Mouse (Mus musculus) spleen, embryonic (tissue): Measurements from ENCODE around the gene Figla.
"Not testable (repeated sequence)": the region's sequence is repeated elsewhere in the genome, so short reads cannot be mapped to it uniquely, and the experiment has no call there.

Source experiments
- CTCF ChIA-PET: fragments of 350-600 bp; sonication (Branson Sonifier 250); formaldehyde crosslinking; loops from one replicate; lab custom pipeline; 2022; lab: Charles Lee

The Figla gene

DNA sequence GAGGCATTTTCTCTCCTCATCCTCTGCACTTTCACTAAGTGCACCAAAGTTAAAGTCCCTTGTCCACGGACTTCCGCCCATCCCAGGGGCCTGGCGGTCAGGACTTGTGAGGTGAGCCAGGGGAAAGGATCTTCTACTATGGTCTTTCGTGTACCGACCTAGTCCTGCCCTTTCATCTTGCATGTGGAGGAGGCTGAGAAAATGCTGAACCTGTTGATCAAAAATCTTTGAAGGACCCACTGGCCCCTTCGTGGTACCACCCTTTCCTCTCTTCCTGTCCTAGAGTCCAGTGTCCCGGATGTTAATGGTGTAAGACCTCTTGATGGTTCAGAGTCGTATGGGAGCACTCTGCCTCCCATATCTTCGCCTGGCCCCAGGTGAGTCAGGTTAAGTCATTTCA lies at the start of gene Figla:
Gene Figla (plus strand): TSS at position 301 of the 400 bp plus-strand sequence.
- CTCF ChIA-PET, result no interaction called here

- CTCF ChIA-PET, result interaction anchor here (0.6 to 1.0 kb wide), 2 partner anchors 38 to 435 kb away, joined by 3 read pairs; no protein-coding TSS in a partner anchor
These were observed 49.3 kb upstream of the Figla start for GRCm38 (mm10) chr6:85966686-85967085.

DNA sequence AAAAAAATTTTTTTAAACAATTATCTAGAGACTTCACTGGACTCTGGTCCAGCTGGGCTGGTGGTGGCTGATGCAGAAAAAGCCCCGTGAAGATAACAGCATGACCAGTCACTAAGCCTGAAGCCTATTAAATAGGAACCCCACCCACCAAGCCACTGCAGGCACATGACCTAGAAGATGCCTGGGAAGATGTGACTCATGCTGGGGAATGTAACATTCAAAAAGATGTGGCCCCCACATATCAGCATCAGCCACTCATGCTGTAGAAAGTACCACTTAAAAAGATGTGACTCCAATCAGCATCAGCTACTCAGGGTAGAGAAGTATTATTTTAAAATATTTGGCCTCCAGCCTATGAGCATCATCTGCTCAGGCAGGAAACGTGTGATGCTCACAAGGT lies 46.1 kb upstream of the Figla start:
- CTCF ChIA-PET, result no interaction called here

- CTCF ChIA-PET, result no interaction called here
These were observed 43.3 kb upstream of the Figla start for GRCm38 (mm10) chr6:85972699-85973098.

DNA sequence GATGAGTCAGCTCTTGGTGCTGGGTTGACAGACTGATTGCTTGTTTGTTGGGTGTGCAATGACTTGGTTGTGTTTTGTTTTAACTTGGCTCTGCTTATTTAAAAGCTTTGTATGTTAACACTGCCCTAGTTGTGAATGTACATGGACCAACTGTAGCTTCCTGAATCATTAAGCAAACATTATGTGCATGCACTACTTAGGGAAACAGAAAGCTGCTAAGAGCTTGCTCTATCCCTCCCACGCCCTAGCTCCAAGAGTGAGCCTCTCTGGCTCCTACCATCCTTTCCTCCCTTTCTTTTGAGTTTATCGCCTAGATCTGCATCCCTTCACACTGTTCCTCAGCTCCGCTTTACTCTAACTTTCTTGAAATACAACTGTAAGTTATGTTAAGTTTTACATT lies 42.6 kb upstream of the Figla start:
- CTCF ChIA-PET, result no interaction called here

DNA sequence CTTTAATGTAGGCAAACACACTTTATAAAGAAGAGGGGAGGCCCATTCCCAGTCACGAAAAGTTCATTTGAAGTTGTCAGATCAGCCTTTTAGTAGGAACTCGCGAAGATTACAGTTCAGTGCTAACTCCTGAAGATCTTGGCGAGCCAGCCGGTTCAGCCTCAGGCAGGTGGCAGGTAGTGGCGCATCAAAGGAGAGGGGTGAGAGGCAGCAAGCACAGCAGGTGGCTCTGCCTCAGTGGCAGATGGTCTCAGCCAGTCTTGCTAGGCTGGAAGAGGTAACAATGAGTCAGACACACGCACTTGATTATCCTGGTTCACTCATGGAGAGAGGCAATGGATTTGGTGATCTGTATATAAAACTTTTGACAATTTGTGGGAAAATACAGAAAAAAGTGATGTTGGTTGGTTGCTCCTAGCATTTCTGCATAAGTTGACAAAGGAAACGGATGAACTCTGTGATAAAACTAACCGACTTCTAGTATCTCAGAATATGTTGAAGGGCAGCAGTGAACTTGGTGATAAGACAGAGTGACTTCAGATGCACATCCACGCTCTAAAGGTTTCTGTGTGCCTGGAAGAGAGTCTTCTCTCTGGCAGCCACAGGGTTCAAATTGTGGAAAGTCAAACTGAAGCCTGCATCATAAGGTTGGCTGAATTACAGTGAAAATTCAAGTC lies 40.9 kb upstream of the Figla start:
- CTCF ChIA-PET, result no interaction called here

DNA sequence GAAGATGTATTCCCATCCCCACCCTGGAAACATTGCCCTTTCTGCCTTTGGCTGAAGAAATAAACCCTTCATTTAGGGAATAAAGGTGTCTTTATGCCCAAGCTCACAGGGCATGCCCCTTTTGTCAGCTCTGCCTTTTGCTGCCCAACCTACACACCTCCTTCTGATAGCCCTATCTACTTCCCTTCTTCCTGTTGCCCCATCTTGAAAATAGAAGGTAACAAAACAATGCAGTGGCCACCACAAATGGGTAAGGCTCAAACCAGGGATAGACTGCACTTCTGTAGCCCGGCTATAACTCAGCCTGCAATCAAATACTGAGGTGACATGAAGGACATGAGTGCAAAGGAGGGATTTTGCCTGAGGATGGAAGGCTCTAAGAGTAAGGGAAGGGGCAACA lies 40.2 kb upstream of the Figla start:
- CTCF ChIA-PET, result no interaction called here

DNA sequence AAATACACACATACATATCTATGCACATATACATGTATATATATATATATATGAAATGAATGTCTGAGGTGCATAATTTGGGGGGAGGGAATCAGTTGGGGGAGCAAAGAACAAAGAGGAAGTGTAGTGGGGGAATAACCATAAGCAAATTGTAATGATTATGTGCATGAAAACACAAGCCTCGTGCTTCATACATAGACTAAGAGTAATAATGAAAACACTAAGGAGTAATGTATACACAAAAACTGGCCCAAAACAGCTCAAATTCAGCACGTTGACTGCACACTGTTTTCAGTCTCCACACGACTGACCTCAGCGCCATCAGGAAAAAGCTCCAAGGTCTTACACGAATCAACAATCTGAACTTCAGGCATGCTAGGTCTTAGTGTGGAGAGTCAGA lies 39.7 kb upstream of the Figla start:
- CTCF ChIA-PET, result no interaction called here

DNA sequence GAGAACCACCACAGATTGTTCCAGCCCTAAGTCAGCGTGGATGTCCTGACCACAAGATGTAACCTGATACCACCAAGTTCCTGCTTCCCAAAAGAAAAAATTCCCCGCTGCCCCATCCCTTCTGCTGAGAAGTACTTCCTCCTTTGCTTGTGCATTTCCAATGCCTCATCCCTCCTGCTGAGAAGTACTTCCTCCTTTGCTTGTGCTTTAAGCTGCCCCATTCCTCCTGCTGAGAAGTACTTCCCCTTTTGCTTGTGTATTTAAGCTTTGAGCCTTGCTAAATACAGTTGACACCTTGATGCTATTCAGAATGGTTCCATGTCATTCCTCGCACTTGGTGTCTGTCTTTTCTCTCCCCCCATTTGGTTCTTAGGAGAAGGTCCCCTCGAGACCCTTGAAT lies 37.2 kb upstream of the Figla start:
- CTCF ChIA-PET, result interaction anchor here (0.6 kb wide), 1 partner anchor 936 kb away, joined by 3 read pairs; no protein-coding TSS in a partner anchor

DNA sequence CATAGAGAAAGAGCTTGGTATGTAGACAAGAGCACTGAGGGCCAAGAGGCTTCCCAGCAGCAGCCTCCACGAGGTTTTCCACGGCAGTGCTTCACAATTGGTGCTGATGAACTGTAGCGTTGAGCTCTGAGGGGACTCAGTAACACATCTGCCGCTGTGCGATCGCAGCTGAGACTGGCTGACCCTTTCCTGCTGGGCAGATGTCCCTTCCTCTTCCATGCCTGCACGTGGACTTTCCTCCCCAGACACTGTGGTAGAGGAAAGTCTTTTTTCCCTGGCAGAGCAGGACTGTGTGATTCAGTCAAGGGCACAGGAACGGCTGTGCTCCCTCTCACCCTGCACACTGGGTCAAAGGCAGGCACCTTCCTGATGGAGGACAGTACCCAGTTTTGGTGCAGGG lies 31.6 kb upstream of the Figla start:
- CTCF ChIA-PET, result no interaction called here

DNA sequence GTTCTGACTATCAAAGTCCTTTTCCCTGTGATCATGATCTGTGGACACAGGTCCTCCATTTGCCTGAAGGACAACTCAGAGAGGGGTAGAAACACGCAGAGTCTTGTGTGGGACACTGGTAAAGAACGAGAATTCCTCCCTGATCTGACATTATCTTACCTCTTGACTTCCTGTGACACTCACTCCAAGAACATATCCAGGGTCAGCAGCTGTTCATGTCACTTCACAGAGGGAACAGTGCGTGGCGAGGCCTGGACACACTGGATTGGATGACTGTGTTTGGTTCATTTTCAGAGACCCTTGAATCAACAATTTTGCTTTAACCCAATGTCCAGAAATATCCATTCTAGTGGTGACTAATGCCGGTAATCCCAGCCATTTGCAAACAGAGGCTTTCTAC lies 26.4 kb upstream of the Figla start:
- CTCF ChIA-PET, result not testable (repeated sequence)

DNA sequence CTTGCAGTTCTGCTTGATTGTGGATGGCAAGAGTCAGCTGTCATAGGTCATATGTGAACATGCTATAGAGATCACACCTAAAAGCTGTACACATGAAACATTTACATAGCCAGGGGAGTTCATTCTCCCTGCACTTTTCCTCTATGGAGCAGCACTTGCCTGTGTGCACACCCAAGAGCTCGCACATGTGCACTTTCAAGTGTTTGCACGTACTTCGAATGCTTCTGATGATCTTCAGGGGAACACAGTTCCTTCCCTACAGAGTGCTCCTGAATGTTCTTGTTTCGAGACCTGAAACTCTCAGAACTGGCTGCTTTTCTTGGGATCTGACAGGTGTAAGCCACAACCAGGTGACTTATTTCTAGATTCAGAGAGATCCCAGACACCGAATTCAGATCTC lies 25.2 kb upstream of the Figla start:
- CTCF ChIA-PET, result not testable (repeated sequence)

- CTCF ChIA-PET, result interaction anchor here (0.8 kb wide), 1 partner anchor 65 kb away, joined by 4 read pairs; no protein-coding TSS in a partner anchor
These were observed 12.5 kb upstream of the Figla start for GRCm38 (mm10) chr6:86003405-86003925.

- CTCF ChIA-PET, result interaction anchor here (0.8 to 1.1 kb wide), 3 partner anchors 38 to 90 kb away, joined by 3 to 4 read pairs (median 3); no protein-coding TSS in a partner anchor
These were observed 11.5 kb upstream of the Figla start for GRCm38 (mm10) chr6:86004271-86005148.

- CTCF ChIA-PET, result no interaction called here
These were observed 6.0 kb upstream of the Figla start for GRCm38 (mm10) chr6:86009980-86010379.

GRCm38 (mm10) chr6:86014812-86015211 lies 1.2 kb upstream of the Figla start:
- CTCF ChIA-PET, result not testable (repeated sequence)

- CTCF ChIA-PET, result no interaction called here
These were observed 901 bp downstream of the Figla start for GRCm38 (mm10) chr6:86016793-86017350.

DNA sequence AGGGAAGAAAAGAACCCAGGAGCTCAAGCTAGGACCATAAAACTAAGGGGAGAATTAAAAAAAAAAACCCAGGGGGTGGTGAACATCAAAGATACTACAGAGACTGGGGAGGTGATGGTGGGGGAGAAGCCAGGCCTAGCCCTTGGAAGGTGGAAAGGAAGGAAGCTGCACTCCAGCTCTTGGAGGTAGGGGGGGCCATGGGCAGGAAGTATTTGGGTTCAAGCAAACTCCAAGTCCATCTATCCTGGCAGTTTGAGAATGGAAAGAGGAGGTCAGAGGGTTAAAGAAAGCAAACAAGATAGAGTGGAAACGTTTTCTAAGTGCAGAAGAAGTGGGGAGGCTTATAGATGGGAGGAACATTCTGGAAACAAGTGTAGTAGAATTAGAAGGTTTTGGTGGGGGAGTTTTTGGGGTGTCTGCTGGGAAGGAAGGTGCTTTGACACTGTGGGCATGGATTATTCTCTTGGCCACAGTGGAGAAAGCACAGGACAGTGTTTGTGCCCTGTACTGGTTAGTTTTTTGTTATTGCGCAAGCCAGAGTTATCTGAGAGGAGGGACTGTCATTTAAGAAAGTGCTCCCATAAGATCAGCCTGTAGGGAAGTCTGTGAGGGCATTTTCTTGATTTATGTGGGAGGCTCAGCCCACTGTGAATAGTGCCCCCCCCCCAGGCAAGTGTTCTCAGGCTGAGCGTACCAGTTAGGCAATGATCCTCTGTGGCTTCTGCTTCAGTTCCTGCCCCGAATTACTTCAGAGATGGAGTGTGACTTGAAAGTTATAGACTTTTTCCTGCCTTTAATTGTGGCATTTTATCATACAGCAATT lies 3.7 kb downstream of the Figla start:
- CTCF ChIA-PET, result no interaction called here

DNA sequence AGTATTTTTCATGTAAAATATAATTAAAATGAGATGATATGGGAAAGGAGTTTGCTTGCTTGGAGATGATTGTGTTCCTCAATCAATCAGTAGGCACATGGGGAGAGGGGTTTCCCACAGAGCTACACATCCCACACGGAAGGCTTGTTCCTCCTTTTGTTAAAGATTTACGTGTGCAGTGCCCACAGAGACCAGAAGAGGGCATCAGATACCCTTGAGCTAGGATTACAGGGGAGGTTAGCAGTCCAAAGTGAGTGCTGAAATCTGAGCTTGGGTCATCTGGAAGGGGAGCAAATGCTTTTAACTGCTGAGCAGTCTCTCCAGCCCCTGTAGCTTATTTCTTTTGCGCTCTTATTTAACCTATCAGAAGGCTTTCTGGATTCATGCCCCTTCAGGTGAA lies 5.0 kb downstream of the Figla start:
- CTCF ChIA-PET, result no interaction called here

DNA sequence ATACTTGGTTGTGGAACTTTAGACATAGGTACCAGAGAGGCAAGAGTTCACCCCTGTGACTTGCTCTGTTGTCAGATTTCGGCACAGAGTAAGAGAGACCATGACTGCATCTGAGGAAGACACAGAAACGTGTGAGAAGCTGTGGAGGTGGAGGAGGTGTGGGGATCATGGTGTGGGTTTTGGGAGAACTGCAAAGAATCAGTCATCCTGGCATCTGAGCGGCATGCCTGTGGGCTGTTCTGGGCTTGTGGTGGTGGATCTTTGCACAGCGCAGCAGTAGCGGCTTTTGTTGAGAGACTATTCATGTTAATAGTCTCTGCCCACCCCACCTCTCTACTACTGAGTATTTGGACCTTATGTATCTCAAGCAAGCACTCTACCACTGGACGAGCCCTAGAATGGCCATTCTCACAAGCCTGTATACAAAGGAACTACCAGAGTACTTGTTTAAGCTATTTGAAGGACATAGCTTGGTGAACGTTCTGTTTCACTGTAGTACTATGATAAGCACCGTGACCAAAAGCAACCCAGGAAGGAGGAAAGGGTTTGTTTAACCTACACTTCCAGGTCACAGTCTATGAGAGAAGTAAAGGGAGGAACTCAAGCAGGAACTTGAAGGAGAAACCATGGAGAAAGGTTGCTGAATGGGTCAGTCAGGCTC lies 10.8 kb downstream of the Figla start:
- CTCF ChIA-PET, result no interaction called here

DNA sequence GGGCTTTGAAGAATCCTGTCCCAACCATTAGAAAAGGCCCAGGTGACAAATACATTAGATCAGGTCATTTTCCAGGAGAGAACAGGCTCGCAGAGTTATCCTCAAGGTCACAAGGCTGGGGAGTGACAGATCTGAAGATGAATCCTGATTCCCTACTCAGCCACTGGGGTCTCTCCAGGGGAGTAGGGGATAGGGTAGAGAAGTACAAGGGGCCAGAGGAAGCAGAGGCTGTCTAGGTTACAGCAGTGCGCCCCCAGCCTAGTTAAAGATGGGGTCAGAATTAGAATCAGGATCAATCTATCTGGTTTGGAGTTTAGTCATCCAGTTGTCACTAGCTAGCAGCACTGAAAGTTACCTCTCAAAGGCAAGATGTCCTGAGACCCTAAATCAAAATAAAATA lies 12.2 kb downstream of the Figla start:
- CTCF ChIA-PET, result no interaction called here
